Mouse (Mus musculus) heart, embryonic 13.5 days (tissue): ENCODE results near the gene Pde6b. TPM values are rescaled to one million over a fixed set of nuclear protein-coding genes. Genes with fewer than 3 reads are reported as not detected.

Experiments used
- ATAC-seq: fragments of 200-750 bp; cut with Nextera tagmentation; 2 replicates; pipeline ENCODE4 v1.8.0; 2017; ENCODE audit warnings: moderate TSS enrichment; ENCODE audit not compliant: insufficient number of reproducible peaks, low FRiP score, low TSS enrichment; ENCODE audit errors: extremely low read depth
- H3K27ac ChIP-seq: fragments of 300-500 bp; sonication (generic); replicated peaks from 2 replicates; pipeline ENCODE4 v1.5.1; 2015; ENCODE audit warnings: moderate library complexity, mild to moderate bottlenecking, inconsistent platforms
- H3K27me3 ChIP-seq: fragments of 300-500 bp; sonication (generic); replicated peaks from 2 replicates; pipeline ENCODE4 v1.6.1; 2015; ENCODE audit warnings: mild to moderate bottlenecking, inconsistent platforms
- H3K36me3 ChIP-seq: fragments of 300-500 bp; sonication (generic); 2 replicates; pipeline ENCODE4 v1.6.1; 2015; ENCODE audit warnings: mild to moderate bottlenecking, inconsistent platforms
- H3K4me1 ChIP-seq: fragments of 300-500 bp; sonication (generic); 2 replicates; pipeline ENCODE4 v1.6.1; 2015; ENCODE audit warnings: inconsistent platforms
- H3K4me2 ChIP-seq: fragments of 300-500 bp; sonication (generic); 2 replicates; pipeline ENCODE4 v1.6.1; 2015; ENCODE audit warnings: inconsistent platforms, mild to moderate bottlenecking, moderate library complexity
- H3K4me3 ChIP-seq: fragments of 300-500 bp; sonication (generic); 2 replicates; pipeline ENCODE4 v1.5.1; 2015; ENCODE audit warnings: moderate library complexity, mild to moderate bottlenecking, inconsistent platforms
- H3K9ac ChIP-seq: fragments of 300-500 bp; sonication (generic); 2 replicates; pipeline ENCODE4 v1.6.1; 2015; ENCODE audit warnings: inconsistent platforms, mild to moderate bottlenecking, moderate library complexity
- H3K9me3 ChIP-seq: fragments of 300-500 bp; sonication (generic); 2 replicates; pipeline ENCODE4 v1.6.1; 2016; ENCODE audit warnings: inconsistent platforms
- WGBS: fragments of 180-500 bp; shearing (Covaris S2); methylation state at CpG from one replicate; pipeline ENCODE4 v1.1.7; 2015; ENCODE audit warnings: mixed read lengths; 5-methylcytosine and 5-hydroxymethylcytosine counted together
- polyA plus RNA-seq: library from polyadenylated mRNA; unstranded; fragments of >200 nt; fragmentation: Nextera tagmentation; extraction: Ambion mirVana; gene quantifications from 2 replicates; pipeline ENCODE4 v1.2.1, GENCODE M21; 2015

Pde6b gene
- polyA plus RNA-seq, result 0.20 and 0.23 TPM in 2 replicates

DNA sequence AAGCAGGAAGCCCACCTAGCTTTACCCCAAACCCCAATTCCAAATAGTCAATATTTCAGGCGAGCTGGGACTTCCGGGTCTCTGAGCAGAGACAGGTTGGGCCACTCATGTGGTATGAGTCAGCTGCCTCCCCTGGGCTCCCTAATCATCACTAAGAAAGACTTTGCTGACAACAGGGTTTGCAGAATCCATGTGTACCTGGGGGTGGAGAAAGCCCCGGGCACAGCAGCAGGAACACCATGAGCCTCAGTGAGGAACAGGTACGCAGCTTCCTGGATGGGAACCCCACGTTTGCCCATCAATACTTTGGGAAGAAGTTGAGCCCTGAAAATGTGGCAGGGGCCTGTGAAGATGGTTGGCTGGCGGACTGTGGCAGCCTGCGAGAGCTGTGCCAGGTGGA, at the start of gene Pde6b:
Gene Pde6b (plus strand): TSS at position 191 of the 400 bp plus-strand sequence.
- H3K27ac ChIP-seq, result no peak within 1 kb of the TSS
- no peaks in the 10 kb centered on the region for H3K36me3 ChIP-seq
- no peak within 1 kb of the TSS for H3K4me3 ChIP-seq
- ATAC-seq, result no peak
- H3K4me1 ChIP-seq, result no peaks in the 10 kb centered on the region
- H3K9ac ChIP-seq, result no peak within 1 kb of the TSS
- no peaks in the 10 kb centered on the region for H3K9me3 ChIP-seq
- peaks cover 20% of the 10 kb centered on the region for H3K27me3 ChIP-seq
- no peak within 1 kb of the TSS for H3K4me2 ChIP-seq
- 63% methylated on average over 7 of the region's 7 CpGs for WGBS

GRCm38 (mm10) chr5:108343680-108344170, 44.5 kb upstream of the Pde6b start:
- 85% methylated on average over 4 of the region's 4 CpGs for WGBS
- peaks cover 60% of the 10 kb centered on the region for H3K36me3 ChIP-seq
- H3K9ac ChIP-seq, result no peak overlapping the region
- no peak overlapping the region for H3K27ac ChIP-seq
- no peak for ATAC-seq
- H3K9me3 ChIP-seq, result no peaks in the 10 kb centered on the region
- no peak overlapping the region for H3K4me3 ChIP-seq
- peaks cover 10% of the 10 kb centered on the region; the same call in 1 of the 2 replicates for H3K4me1 ChIP-seq
- H3K27me3 ChIP-seq, result no peaks in the 10 kb centered on the region
- H3K4me2 ChIP-seq, result no peak overlapping the region

- H3K27me3 ChIP-seq, result no peaks in the 10 kb centered on the region
- ATAC-seq, result no peak
- H3K4me3 ChIP-seq, result no peak overlapping the region
- peaks cover 61% of the 10 kb centered on the region for H3K36me3 ChIP-seq
- no peak overlapping the region for H3K9ac ChIP-seq
- H3K4me2 ChIP-seq, result no peak overlapping the region
- H3K4me1 ChIP-seq, result peaks cover 10% of the 10 kb centered on the region; the same call in 1 of the 2 replicates
- H3K27ac ChIP-seq, result no peak overlapping the region
- 79% methylated on average over 10 of the region's 10 CpGs for WGBS
- no peaks in the 10 kb centered on the region for H3K9me3 ChIP-seq
Observed at GRCm38 (mm10) chr5:108345313-108346071, 42.7 kb upstream of the Pde6b start.

- WGBS, result 76% methylated on average over 6 of the region's 6 CpGs
- Histone ChIP-seq H3K9ac (no peak overlapping the region), H3K4me2 (no peak overlapping the region), H3K27ac (no peak overlapping the region), H3K4me3 (no peak overlapping the region), H3K36me3 (peaks cover 60% of the 10 kb centered on the region), H3K27me3 (no peaks in the 10 kb centered on the region), H3K9me3 (0 out of 2 replicates have a peak, but pooled peaks cover 3% of the 10 kb centered on the region), H3K4me1 (peaks cover 7% of the 10 kb centered on the region; the same call in 1 of the 2 replicates)
- no peak for ATAC-seq
Observed at GRCm38 (mm10) chr5:108347843-108348242, 40.3 kb upstream of the Pde6b start.

- WGBS, result 91% methylated on average over 9 of the region's 9 CpGs
- H3K9ac ChIP-seq, result no peak overlapping the region
- H3K36me3 ChIP-seq, result peaks cover 44% of the 10 kb centered on the region
- H3K4me2 ChIP-seq, result no peak overlapping the region
- no peaks in the 10 kb centered on the region for H3K27me3 ChIP-seq
- no peak overlapping the region for H3K27ac ChIP-seq
- no peak for ATAC-seq
- H3K4me3 ChIP-seq, result no peak overlapping the region
- 0 out of 2 replicates have a peak, but pooled peaks cover 3% of the 10 kb centered on the region for H3K9me3 ChIP-seq
- peaks cover 7% of the 10 kb centered on the region; the same call in 1 of the 2 replicates for H3K4me1 ChIP-seq
Observed at GRCm38 (mm10) chr5:108349511-108350148, 38.6 kb upstream of the Pde6b start.

DNA sequence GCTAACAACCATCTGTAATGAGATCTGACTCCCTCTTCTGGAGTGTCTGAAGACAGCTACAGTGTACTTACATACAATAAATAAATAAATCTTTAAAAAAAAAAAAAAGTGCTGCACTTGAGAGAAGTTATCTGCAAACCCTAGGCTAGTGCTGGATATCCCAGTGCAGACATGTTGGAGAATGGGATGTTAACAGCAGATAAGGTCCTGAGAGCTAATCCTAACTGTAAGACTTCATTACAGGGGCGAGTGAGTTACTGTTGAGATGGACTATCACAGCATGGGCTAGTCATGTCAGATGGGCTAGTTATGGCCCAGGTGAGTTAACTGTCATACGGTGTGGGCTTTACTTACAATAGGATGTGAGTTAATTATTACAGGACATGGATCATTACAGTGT, 34.1 kb upstream of the Pde6b start:
- no peak for ATAC-seq
- Histone ChIP-seq H3K9me3 (0 out of 2 replicates have a peak, but pooled peaks cover 3% of the 10 kb centered on the region), H3K4me3 (no peak overlapping the region), H3K27me3 (no peaks in the 10 kb centered on the region), H3K36me3 (peaks cover 21% of the 10 kb centered on the region), H3K9ac (no peak overlapping the region), H3K4me1 (no peaks in the 10 kb centered on the region), H3K27ac (no peak overlapping the region), H3K4me2 (no peak overlapping the region)
- 81% methylated on average over 2 of the region's 2 CpGs for WGBS

DNA sequence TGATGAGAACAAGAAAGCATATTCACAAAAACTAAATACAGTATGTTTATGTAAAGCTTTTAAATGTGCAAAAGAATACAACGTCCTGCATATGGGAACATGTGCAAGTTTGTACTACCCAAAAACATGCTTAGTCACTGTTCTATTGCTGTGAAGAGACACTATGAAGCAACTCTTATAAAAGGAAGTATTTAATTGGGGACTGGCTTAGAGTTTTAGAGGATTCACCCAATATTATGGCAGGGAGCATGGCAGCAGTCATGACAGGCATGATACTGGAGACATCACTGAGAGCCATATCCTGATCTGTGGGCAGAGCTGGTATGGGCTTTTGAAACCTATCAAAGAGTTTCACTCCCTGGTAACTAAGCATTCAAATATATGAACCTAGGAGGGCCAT, 30.3 kb upstream of the Pde6b start:
- Histone ChIP-seq H3K4me3 (no peak overlapping the region), H3K27me3 (peaks cover 13% of the 10 kb centered on the region), H3K4me2 (no peak overlapping the region), H3K27ac (no peak overlapping the region), H3K36me3 (no peaks in the 10 kb centered on the region), H3K9ac (no peak overlapping the region), H3K9me3 (no peaks in the 10 kb centered on the region), H3K4me1 (no peaks in the 10 kb centered on the region)
- 93% methylated on average over 1 of the region's 1 CpGs for WGBS
- no peak for ATAC-seq

GRCm38 (mm10) chr5:108359491-108359890, 28.7 kb upstream of the Pde6b start:
- ATAC-seq, result no peak
- no peak overlapping the region for H3K4me2 ChIP-seq
- no peak overlapping the region for H3K27ac ChIP-seq
- no peaks in the 10 kb centered on the region for H3K36me3 ChIP-seq
- H3K4me1 ChIP-seq, result no peaks in the 10 kb centered on the region
- no peak overlapping the region for H3K4me3 ChIP-seq
- H3K9me3 ChIP-seq, result no peaks in the 10 kb centered on the region
- peaks cover 29% of the 10 kb centered on the region for H3K27me3 ChIP-seq
- WGBS, result 80% methylated on average over 9 of the region's 9 CpGs
- no peak overlapping the region for H3K9ac ChIP-seq

GRCm38 (mm10) chr5:108360211-108360610, 28.0 kb upstream of the Pde6b start:
- H3K36me3 ChIP-seq, result no peaks in the 10 kb centered on the region
- H3K9me3 ChIP-seq, result no peaks in the 10 kb centered on the region
- WGBS, result 72% methylated on average over 4 of the region's 4 CpGs

DNA sequence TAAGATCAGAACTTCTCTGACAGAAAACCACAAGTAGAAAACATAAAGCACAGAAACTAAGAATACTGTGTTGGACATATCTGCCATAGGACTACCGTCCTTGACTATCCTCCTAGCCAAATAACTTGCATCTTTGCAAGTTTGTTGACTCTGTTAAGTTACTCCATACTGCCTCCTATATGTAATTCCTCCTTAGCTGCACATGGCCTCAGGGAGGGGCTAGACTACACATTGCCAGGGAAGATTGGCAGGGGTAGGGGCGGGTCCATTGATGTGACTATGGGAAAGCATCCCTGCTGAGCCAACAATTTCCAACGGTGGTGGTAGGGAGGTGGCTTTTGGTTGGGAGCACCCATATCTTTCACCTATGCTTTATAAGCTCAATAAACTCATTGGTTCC, 25.9 kb upstream of the Pde6b start:
- WGBS, result 38% methylated on average over 3 of the region's 3 CpGs
- peaks cover 58% of the 10 kb centered on the region for H3K27me3 ChIP-seq

More at GRCm38 (mm10) chr5:108360211-108360610, 28.0 kb upstream of the Pde6b start:
- Histone ChIP-seq H3K27ac (no peak overlapping the region), H3K4me1 (no peaks in the 10 kb centered on the region), H3K27me3 (peaks cover 36% of the 10 kb centered on the region), H3K4me3 (no peak overlapping the region), H3K4me2 (no peak overlapping the region), H3K9ac (no peak overlapping the region)
- no peak for ATAC-seq

GRCm38 (mm10) chr5:108366328-108366983, 21.7 kb upstream of the Pde6b start:
- peaks cover 90% of the 10 kb centered on the region for H3K27me3 ChIP-seq
- H3K4me1 ChIP-seq, result peaks cover 31% of the 10 kb centered on the region
- no peaks in the 10 kb centered on the region for H3K36me3 ChIP-seq
- 3% methylated on average over 51 of the region's 60 CpGs for WGBS
- no peaks in the 10 kb centered on the region for H3K9me3 ChIP-seq
- no peak overlapping the region for H3K27ac ChIP-seq
- H3K4me2 ChIP-seq, result peak overlapping the region; percentile 88
- H3K9ac ChIP-seq, result peak overlapping the region; percentile 76
- no peak; the same call in 1 of the 2 replicates for ATAC-seq
- peak overlapping the region; percentile 64 for H3K4me3 ChIP-seq

More for the DNA sequence above, 25.9 kb upstream of the Pde6b start:
- Histone ChIP-seq H3K27ac (no peak overlapping the region), H3K4me2 (no peak overlapping the region), H3K9ac (no peak overlapping the region), H3K4me1 (peaks cover 12% of the 10 kb centered on the region), H3K9me3 (no peaks in the 10 kb centered on the region), H3K36me3 (no peaks in the 10 kb centered on the region), H3K4me3 (no peak overlapping the region)
- ATAC-seq, result no peak
